Mouse (Mus musculus) thymus, postnatal 14 days (tissue): ENCODE measurements around the gene Camp.
"Not testable (repeated sequence)": the region's sequence is repeated elsewhere in the genome, so short reads cannot be mapped to it uniquely, and the experiment has no call there.

Source experiments
- DNase-seq: peaks from one replicate; pipeline ENCODE4 v3.0.0; 2021

The Camp gene

GRCm38 (mm10) chr9:109850099-109850498 is 682 bp upstream of the Camp start:
- DNase-seq: no peak

GRCm38 (mm10) chr9:109833088-109833412 is 16.4 kb downstream of the Camp start:
- DNase-seq: no peak

GRCm38 (mm10) chr9:109832391-109833087 is 16.9 kb downstream of the Camp start, which contains the start of gene Nme6:
Nme6 (plus strand) TSS chr9:109832749.
- peak; percentile 86 for DNase-seq

- no peak for DNase-seq
These were observed 23.2 kb downstream of the Camp start for GRCm38 (mm10) chr9:109826181-109826580.

GRCm38 (mm10) chr9:109825739-109826138 is 23.7 kb downstream of the Camp start:
- DNase-seq: no peak

GRCm38 (mm10) chr9:109816341-109816740 is 33.1 kb downstream of the Camp start:
- no peak for DNase-seq

GRCm38 (mm10) chr9:109813424-109813823 is 36.0 kb downstream of the Camp start:
- DNase-seq: no peak

- DNase-seq: no peak
These were observed 37.4 kb downstream of the Camp start, which contains the start of gene Spink8 for GRCm38 (mm10) chr9:109811980-109812379. Spink8 (plus strand) TSS chr9:109812280.

- no peak for DNase-seq
These were observed 41.5 kb downstream of the Camp start for GRCm38 (mm10) chr9:109807898-109808297.

GRCm38 (mm10) chr9:109806695-109807293 is 42.6 kb downstream of the Camp start:
- no peak for DNase-seq

GRCm38 (mm10) chr9:109806260-109806659 is 43.2 kb downstream of the Camp start:
- no peak for DNase-seq

GRCm38 (mm10) chr9:109805596-109805995 is 43.8 kb downstream of the Camp start:
- DNase-seq: not testable (repeated sequence)

GRCm38 (mm10) chr9:109798051-109798450 is 51.4 kb downstream of the Camp start:
- DNase-seq: peak; percentile 18
